Mouse (Mus musculus) limb, embryonic 11.5 days (tissue): ENCODE results near the gene Arhgef1. TPM values are rescaled to one million over a fixed set of nuclear protein-coding genes. Genes with fewer than 3 reads are reported as not detected.
A peak's percentile ranks its signal among the peaks of the same experiment; 100 is the strongest.

ENCODE experiments used
- ATAC-seq: fragments of 200-750 bp; cut with Nextera tagmentation; 2 replicates; pipeline ENCODE4 v1.8.0; 2017; ENCODE audit warnings: low read depth; ENCODE audit not compliant: insufficient number of reproducible peaks, low FRiP score, low TSS enrichment
- DNase-seq: peaks from one replicate; pipeline ENCODE4 v3.0.0-alpha.2; 2015; ENCODE audit warnings: low spot score
- H3K27ac ChIP-seq: fragments of 300-500 bp; sonication (generic); replicated peaks from 2 replicates; pipeline ENCODE4 v1.5.1; 2014; ENCODE audit warnings: low read depth, mild to moderate bottlenecking, low read length
- H3K27me3 ChIP-seq: fragments of 300-500 bp; sonication (generic); 2 replicates; pipeline ENCODE4 v1.6.1; 2014; ENCODE audit warnings: mild to moderate bottlenecking, low read length, mixed read lengths; ENCODE audit not compliant: control insufficient read depth, insufficient read depth
- H3K36me3 ChIP-seq: fragments of 300-500 bp; sonication (generic); 2 replicates; pipeline ENCODE4 v1.6.1; 2014; ENCODE audit warnings: mild to moderate bottlenecking, low read length, moderate library complexity, mixed read lengths; ENCODE audit not compliant: control insufficient read depth, insufficient read depth
- H3K4me1 ChIP-seq: fragments of 300-500 bp; sonication (generic); 2 replicates; pipeline ENCODE4 v1.6.1; 2014; ENCODE audit warnings: low read length, mixed read lengths; ENCODE audit not compliant: control insufficient read depth, insufficient read depth
- H3K4me2 ChIP-seq: fragments of 300-500 bp; sonication (generic); 2 replicates; pipeline ENCODE4 v1.6.1; 2014; ENCODE audit warnings: low read depth, mild to moderate bottlenecking, moderate library complexity; ENCODE audit not compliant: severe bottlenecking
- H3K4me3 ChIP-seq: fragments of 300-500 bp; sonication (generic); 2 replicates; pipeline ENCODE4 v1.5.1; 2014; ENCODE audit warnings: low read depth, low read length
- H3K9ac ChIP-seq: fragments of 300-500 bp; sonication (generic); 2 replicates; pipeline ENCODE4 v1.6.1; 2014; ENCODE audit warnings: mild to moderate bottlenecking, low read length
- H3K9me3 ChIP-seq: fragments of 300-500 bp; sonication (generic); 2 replicates; pipeline ENCODE4 v1.6.1; 2016; ENCODE audit warnings: low read length; ENCODE audit not compliant: control insufficient read depth
- WGBS: fragments of 180-500 bp; shearing (Covaris S2); extraction: QIAGEN DNeasy Blood & Tissue Kit; methylation state at CpG from one replicate; pipeline ENCODE4 v1.1.7; 2014; 5-methylcytosine and 5-hydroxymethylcytosine counted together
- polyA plus RNA-seq: library from polyadenylated mRNA; unstranded; fragments of >200 nt; fragmentation: Nextera tagmentation; extraction: Ambion mirVana; gene quantifications from 2 replicates; pipeline ENCODE4 v1.2.1, GENCODE M21; 2014

The Arhgef1 gene
- polyA plus RNA-seq, 1 experiment from 2014 or later: 69.9 TPM

- Histone ChIP-seq H3K36me3 (no peaks in the 10 kb centered on the region), H3K4me3 (no peak overlapping the region), H3K9ac (no peak overlapping the region), H3K27me3 (no peaks in the 10 kb centered on the region), H3K27ac (no peak overlapping the region), H3K9me3 (no peaks in the 10 kb centered on the region), H3K4me2 (no peak overlapping the region), H3K4me1 (no peaks in the 10 kb centered on the region)
- no peak for ATAC-seq
- DNase-seq: no peak
- WGBS: 66% methylated on average over 2 of the region's 2 CpGs
Measured at GRCm38 (mm10) chr7:24964288-24964687, 61.6 kb downstream of the Arhgef1 start.

- Histone ChIP-seq H3K9ac (no peak overlapping the region), H3K27ac (no peak overlapping the region), H3K9me3 (no peaks in the 10 kb centered on the region), H3K4me3 (no peak overlapping the region), H3K27me3 (no peaks in the 10 kb centered on the region), H3K4me1 (no peaks in the 10 kb centered on the region), H3K4me2 (no peak overlapping the region), H3K36me3 (no peaks in the 10 kb centered on the region)
- DNase-seq (peak; percentile 90), ATAC-seq (no peak)
- WGBS: 11% methylated on average over 4 of the region's 5 CpGs
Measured at GRCm38 (mm10) chr7:24964897-24965535, 62.3 kb downstream of the Arhgef1 start.

GRCm38 (mm10) chr7:24967966-24968365 is 65.3 kb downstream of the Arhgef1 start:
- 85% methylated on average over 8 of the region's 8 CpGs for WGBS
- DNase-seq (no peak), ATAC-seq (no peak)
- H3K4me3 ChIP-seq: no peak overlapping the region
- H3K27ac ChIP-seq: no peak overlapping the region
- H3K36me3 ChIP-seq: no peaks in the 10 kb centered on the region
- no peak overlapping the region for H3K9ac ChIP-seq
- no peak overlapping the region for H3K4me2 ChIP-seq
- no peaks in the 10 kb centered on the region for H3K9me3 ChIP-seq
- no peaks in the 10 kb centered on the region for H3K27me3 ChIP-seq
- H3K4me1 ChIP-seq: no peaks in the 10 kb centered on the region

DNA sequence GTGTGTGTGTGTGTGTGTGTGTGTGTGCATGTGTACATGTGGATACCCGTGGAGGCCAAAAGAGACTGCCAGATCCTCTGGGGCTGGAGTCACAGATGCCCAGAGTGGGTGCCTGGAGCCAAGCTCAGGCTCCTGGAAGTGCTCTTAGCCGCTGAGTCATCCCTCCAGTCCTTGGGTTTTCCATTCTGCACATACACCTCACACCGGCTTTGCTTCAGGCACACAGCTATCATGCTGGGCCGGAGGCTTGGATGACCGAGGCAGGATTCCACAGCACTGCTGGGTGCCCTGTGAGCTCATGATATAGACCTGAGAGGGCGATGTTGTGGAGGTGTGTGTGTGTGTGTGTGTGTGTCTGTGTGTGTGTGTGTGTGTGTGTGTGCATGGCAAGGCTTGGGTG is 65.8 kb downstream of the Arhgef1 start:
- Histone ChIP-seq H3K4me2 (no peak overlapping the region), H3K36me3 (no peaks in the 10 kb centered on the region), H3K27ac (no peak overlapping the region), H3K4me3 (no peak overlapping the region), H3K9me3 (no peaks in the 10 kb centered on the region), H3K27me3 (no peaks in the 10 kb centered on the region), H3K4me1 (no peaks in the 10 kb centered on the region), H3K9ac (no peak overlapping the region)
- DNase-seq (no peak), ATAC-seq (no peak)
- WGBS: 71% methylated on average over 6 of the region's 6 CpGs

DNA sequence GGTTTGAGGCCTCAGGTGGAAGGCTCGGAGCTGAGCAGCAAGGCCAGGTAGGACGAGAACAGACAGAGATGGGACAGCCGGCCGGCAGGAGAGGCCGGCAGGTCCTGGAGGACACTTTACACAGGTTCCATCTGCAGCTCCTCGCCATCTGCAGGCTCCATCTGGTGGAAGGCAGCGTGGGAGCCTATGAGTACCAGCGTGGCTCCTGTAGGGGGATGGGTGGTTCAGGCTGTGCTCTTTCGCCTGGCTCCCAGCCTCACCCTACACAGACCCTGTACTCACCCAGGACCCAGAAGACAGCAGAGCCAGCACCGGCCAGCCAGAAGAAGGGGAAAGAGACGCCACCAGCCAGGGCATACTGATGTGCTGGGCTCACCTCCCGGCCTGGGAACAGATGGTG is 67.1 kb downstream of the Arhgef1 start:
- no peak overlapping the region for H3K4me3 ChIP-seq
- no peaks in the 10 kb centered on the region for H3K4me1 ChIP-seq
- H3K27ac ChIP-seq: no peak overlapping the region
- no peak overlapping the region for H3K4me2 ChIP-seq
- no peaks in the 10 kb centered on the region for H3K36me3 ChIP-seq
- no peaks in the 10 kb centered on the region for H3K27me3 ChIP-seq
- ATAC-seq (no peak), DNase-seq (no peak)
- no peaks in the 10 kb centered on the region for H3K9me3 ChIP-seq
- 74% methylated on average over 12 of the region's 12 CpGs for WGBS
- no peak overlapping the region for H3K9ac ChIP-seq

DNA sequence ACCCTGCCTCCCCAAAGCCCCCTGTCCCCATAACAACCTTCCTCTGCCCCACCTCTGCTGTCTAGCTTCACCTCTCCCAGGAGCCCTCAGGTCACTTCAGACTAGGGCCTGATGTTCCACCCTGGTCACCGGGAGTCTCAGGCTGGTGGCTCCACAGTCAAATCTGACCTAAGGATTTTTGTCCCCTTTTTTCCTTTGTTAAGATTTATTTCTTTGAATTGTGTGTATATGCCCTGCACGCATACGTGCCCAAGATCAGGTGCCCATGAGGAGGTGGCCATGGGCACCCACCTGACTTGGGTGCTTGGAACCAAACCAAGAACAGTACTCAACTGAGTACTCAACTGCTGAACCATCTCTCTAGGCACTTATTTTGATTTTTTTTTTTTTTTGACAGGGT is 67.6 kb downstream of the Arhgef1 start:
- H3K36me3 ChIP-seq: no peaks in the 10 kb centered on the region
- no peak overlapping the region for H3K9ac ChIP-seq
- 91% methylated on average over 3 of the region's 3 CpGs for WGBS
- H3K9me3 ChIP-seq: no peaks in the 10 kb centered on the region
- no peaks in the 10 kb centered on the region for H3K27me3 ChIP-seq
- no peaks in the 10 kb centered on the region for H3K4me1 ChIP-seq
- no peak for DNase-seq
- no peak for ATAC-seq
- no peak overlapping the region for H3K27ac ChIP-seq
- no peak overlapping the region for H3K4me3 ChIP-seq
- H3K4me2 ChIP-seq: no peak overlapping the region

DNA sequence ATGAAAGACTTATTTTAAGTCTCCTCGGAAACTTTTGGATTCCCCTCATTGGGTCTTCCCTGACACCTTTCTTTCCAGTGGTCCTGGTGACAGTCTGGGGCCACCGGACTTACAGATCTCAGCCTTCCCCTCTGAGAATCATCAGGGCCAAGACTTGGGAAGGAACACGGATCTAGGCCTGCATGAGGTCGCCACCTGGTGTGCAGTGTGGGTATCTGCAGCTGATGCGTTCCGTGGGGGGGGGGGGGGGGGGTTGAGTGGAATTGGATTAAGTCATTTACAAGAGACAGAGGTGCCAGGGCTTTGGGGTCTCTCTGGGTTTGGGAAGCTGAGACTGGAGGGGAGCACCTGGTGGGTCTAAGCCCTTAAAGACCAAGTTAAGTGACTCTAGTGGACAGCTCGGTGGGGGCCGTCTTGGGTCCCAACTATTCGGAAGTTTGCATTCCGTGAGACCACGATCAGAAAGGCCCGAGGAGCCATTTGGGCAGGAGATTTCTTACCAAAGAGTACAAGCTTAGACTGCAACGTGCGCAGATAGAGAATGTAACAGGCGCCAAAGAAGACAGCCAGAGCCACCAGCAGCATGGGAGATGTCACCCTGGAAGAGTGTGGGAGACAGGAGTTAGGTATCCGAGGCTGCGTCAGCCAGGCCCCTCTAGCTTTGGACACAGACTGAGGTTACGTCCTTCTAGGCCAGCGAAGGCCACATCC is 68.7 kb downstream of the Arhgef1 start:
- Histone ChIP-seq H3K9me3 (no peaks in the 10 kb centered on the region), H3K4me3 (peak overlapping the region; percentile 72), H3K4me2 (peak overlapping the region; percentile 84), H3K9ac (0 out of 2 replicates have a peak overlapping the region, but pooled peaks have one; percentile 68), H3K27ac (no peak overlapping the region), H3K4me1 (no peaks in the 10 kb centered on the region), H3K36me3 (no peaks in the 10 kb centered on the region), H3K27me3 (no peaks in the 10 kb centered on the region)
- no peak for ATAC-seq
- DNase-seq: peak; percentile 60
- WGBS: 15% methylated on average over 19 of the region's 19 CpGs

DNA sequence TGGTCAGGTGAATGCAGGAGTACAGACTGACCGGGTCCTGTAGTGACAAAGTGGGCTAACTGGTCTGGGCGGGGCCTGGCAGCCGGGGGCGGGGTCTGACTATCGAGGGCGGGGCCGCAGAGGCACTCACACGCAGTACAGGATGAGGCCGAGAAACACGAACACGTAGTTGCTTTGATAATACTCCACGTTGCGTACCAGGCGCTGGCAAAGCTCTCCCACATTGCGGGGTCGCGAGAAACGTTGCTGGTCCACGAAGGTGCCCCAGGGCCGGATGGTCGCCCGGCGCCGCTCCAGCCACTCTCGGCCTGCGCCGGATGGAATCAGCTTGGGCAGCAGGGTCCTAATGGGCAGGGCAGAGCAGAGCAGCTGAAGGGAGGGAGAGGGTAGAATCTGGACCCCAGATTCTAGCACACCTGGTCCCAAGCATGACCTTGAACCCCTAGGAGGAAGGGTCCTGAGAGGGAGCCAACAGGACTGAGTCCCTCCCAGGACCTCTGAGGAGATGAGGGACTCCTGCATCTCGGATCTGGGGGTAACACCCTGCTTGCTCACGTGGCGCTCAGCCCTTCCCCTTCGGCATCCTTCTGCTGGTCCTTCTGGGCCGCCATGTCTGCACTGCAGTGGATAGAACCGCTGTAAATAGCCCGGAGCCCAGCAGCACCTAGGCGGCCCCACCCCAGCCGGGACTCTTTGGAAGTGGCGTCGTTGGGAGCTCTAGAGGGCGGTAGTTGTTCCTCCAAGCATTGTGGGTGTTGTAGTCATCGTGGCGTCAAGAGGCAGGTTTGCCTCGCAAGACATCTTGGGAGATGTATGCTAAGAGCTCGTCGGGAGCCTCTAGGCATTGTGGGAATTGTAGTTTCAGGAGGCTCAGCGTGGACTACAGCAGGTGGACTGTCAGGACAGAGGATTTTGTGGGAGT is 69.5 kb downstream of the Arhgef1 start, which contains the start of gene Rabac1:
Gene Rabac1, minus strand, starts transcription at position 783 of the 922 bp plus-strand sequence.
- peak within 1 kb of the TSS; percentile 68 for H3K9ac ChIP-seq
- no peaks in the 10 kb centered on the region for H3K27me3 ChIP-seq
- peak within 1 kb of the TSS; percentile 72 for H3K4me3 ChIP-seq
- under 1% methylated on average over 45 of the region's 45 CpGs for WGBS
- H3K4me1 ChIP-seq: no peaks in the 10 kb centered on the region
- DNase-seq (peak; percentile 87), ATAC-seq (peak; percentile 87)
- no peaks in the 10 kb centered on the region for H3K9me3 ChIP-seq
- H3K4me2 ChIP-seq: peak within 1 kb of the TSS; percentile 84
- H3K27ac ChIP-seq: 0 out of 2 replicates have a peak within 1 kb of the TSS, but pooled peaks have one; percentile 36
- H3K36me3 ChIP-seq: no peaks in the 10 kb centered on the region
